Mouse (Mus musculus): ENCODE measurements around the gene Gnaz.

The Gnaz gene

DNA sequence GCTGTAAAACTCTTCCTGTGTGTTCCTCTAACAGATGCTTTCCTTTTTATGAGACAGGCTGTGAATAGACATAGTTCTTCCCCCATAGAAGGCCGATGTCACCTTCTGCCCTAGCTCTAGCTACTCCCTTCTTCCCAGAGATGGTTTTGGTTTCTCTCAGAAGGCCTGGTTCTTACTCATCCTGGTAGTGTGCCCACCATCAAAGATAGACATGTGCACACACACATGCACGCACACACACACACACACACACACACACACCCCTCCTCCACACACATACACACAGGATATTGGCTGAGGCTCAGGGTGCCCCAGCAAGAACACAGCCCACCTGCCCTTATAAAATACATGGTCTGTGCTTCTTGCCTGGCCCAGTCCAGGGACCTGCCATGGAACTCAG, 2.3 kb downstream of the Gnaz start:
- no peak for DNase-seq (ENCODE audit: low spot score)

- DNase-seq (ENCODE audit: low spot score): no peak
Observed at GRCm38 (mm10) chr10:74973026-74973425, 6.0 kb downstream of the Gnaz start.

DNA sequence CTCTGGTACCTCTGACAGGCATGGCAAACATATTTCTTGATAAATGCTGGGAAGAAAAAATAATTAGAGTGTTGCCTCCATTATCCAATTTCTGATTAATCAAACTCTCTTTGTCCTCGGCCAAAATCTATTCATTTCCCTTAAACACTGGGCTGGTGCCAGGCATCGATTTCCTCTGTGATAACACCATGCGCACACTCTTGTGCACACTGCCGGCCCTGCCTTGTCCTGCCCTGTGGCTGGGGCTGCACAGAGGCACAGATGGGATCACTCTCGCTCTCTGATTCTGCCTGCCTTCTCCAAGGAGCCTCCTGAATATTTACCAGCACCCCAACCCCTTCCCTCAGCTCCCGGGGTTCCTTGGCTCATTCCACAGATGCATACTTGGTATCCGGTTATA, 8.6 kb downstream of the Gnaz start:
- no peak for DNase-seq (ENCODE audit: low spot score)

DNA sequence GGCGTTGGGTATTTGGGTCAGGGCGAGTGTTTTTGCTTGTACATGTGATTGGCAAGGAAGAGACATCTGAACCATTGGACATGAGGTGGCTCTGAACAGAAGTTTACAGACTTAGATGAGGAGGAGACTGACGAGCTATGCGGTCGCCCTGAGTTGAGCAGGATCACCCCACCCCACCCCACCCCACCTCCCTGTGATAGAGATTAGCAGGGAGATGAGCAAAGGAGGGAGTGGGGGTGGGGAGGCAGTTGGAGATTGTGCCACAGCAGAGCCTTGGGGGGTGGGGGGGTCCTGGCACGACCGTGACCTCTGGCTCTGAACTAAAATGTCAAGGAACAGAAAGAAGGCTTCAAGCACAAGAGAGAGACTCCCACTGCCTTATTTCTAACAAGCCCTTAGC, 9.5 kb downstream of the Gnaz start:
- DNase-seq (ENCODE audit: low spot score): no peak

DNA sequence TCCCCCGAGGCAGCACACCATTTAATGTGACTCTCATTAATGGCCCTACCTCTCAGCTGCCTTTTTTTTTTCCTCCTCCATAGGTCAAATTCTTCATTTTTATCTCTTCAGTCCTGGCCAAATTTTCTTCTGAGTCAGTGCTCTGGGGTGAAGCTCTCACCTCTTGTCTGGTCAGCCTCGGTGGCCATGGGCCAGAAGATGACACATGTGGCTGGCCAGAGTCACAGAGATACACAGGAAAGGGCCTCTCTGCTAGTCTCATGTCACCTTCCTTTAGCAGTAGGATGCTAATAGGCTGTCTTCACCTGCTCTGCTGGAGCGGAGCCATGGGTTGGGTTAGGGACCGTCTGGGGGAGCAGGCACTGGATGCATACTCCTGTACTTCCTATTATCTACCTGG, 11.1 kb downstream of the Gnaz start:
- DNase-seq (ENCODE audit: low spot score): no peak

DNA sequence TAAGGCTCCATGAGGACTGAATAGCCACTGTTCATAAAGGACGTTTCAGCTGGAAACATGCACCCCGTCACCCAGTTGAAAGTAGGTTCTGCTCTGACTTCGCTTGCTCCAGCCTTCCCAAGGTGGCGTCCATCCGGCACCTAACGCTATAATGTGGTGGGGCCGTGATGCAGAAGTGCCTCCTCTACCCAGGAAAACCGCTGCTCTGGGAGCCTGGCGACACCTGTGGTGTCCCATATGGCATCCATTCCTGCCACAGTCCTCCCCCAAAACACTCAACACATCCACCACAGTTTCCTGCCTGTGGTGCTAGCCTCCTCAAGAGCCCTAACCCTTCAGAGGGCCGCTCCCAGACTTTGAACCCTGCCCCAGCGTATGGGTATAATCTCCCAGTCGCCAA, 14.2 kb downstream of the Gnaz start:
- no peak for DNase-seq (ENCODE audit: low spot score)

DNA sequence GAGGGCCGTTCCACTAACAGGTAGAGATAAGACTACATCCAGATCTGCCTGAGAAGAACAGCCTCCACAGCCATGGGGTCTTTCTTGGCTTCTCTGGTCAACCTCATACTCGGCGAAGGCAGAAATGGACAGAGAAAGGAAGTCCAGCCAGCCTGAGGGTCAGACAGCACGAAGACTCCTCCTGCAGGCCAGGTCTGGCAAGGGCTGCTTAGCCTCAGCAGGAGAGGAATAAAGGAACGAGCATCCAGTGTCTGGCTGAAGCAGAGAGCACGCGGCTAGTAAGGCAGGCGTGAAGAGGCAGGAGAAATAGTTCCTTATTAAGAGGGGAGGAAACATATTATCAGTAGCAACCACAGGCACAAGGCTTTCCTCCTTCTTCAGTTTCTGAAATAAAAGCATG, 16.2 kb downstream of the Gnaz start:
- DNase-seq (ENCODE audit: low spot score): no peak

DNA sequence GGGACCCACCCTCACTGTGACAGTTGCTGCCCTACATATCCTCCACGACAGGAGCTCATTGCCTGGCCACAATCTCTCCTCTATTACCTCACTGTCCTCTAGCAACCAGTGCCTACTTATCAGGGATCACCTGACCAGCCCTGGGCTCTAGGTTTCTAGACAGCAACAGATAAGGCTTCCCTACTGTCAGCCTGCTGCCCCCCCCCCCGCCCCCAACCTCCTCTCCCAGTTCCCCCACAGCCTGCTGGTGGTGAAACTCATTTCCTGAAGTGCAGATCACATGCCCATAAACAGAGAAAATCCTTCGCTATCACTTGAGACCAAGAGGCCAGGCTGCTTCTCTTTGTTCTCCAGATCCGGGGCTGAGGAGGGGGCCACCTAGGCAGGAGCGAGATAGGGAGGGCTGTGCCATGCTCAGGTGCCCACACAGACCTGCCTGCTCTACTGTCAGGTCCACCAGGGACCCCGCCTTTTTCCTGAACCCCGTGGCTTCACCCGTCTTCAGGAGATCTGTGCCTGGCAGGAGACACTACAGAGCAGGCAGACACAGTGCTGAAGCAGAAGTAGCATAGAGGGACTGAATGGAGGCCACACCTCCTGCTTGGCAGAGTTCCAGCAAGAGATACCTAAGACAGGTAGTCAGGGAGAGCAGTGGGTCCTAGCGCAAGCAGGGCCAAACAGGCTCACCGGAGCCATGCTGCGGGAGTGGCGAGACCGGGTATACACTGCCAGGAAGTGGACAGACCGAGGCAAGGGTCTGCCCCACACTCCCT, 20.9 kb downstream of the Gnaz start:
- no peak for DNase-seq (ENCODE audit: low spot score)

- DNase-seq (ENCODE audit: low spot score): no peak
Observed at GRCm38 (mm10) chr10:74989814-74990213, 22.8 kb downstream of the Gnaz start.

- DNase-seq (ENCODE audit: low spot score): no peak
Observed at GRCm38 (mm10) chr10:74990584-74991322, 23.8 kb downstream of the Gnaz start.

DNA sequence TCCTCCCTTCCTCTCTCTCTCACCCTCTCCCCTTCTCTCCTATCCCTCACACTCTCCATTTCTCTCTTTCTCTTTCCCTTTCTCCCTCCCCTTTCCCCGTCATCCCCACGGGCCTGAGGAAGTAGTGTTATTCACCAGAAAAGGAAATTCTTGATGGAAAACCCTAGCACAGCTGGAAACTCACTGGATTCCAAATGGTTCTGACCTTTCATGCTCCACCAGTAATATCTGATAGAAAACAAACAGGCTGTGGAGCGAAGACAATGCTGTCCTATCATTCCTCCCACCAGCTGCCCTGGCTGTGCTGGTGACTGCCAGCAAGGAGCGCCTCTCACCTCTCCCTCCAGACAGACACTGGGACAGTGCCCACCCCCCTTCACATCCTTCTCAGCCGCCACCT, 27.9 kb downstream of the Gnaz start:
- no peak for DNase-seq (ENCODE audit: low spot score)

DNA sequence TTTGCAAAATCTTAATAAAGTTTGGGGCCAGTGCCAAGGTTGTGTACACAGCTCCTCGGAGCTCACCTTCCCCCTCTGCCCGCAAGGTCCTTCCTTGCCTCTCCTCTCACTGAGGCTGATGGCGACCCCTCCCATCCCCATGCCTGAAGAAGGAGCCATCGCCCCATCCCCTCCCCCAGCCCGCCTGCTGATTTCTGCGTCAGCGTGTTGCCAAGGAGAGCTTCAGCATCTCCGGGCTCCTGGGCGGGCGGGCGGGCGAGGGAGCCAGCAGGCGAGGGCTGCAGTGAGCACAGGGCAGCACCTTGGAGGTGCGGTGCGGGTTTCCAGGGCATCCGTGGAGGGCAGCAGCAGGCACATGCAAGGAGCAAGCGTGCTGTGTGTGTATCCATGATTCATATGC, 28.4 kb downstream of the Gnaz start:
- no peak for DNase-seq (ENCODE audit: low spot score)

DNA sequence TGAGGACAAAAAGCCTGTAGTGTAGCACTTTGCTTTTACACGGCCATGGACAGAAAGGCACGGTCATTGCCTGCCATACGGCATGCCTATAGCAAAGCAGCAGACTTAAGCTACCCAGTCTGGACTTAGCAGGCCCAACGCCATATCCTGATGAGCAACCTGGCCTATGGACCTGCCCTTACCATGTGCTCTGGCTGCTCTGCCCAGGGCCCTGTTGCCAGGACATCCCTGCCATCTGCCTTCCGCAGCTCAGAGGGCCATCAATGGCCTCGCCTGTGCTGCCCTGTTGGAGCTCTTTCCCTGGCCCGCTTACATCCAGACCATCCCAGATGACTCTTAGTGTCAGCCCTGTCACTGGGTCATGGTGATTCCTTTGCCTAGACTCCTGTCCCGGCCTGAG, 34.4 kb downstream of the Gnaz start:
- no peak for DNase-seq (ENCODE audit: low spot score)

- no peak for DNase-seq (ENCODE audit: low spot score)
Observed at GRCm38 (mm10) chr10:75004067-75004466, 37.1 kb downstream of the Gnaz start.

DNA sequence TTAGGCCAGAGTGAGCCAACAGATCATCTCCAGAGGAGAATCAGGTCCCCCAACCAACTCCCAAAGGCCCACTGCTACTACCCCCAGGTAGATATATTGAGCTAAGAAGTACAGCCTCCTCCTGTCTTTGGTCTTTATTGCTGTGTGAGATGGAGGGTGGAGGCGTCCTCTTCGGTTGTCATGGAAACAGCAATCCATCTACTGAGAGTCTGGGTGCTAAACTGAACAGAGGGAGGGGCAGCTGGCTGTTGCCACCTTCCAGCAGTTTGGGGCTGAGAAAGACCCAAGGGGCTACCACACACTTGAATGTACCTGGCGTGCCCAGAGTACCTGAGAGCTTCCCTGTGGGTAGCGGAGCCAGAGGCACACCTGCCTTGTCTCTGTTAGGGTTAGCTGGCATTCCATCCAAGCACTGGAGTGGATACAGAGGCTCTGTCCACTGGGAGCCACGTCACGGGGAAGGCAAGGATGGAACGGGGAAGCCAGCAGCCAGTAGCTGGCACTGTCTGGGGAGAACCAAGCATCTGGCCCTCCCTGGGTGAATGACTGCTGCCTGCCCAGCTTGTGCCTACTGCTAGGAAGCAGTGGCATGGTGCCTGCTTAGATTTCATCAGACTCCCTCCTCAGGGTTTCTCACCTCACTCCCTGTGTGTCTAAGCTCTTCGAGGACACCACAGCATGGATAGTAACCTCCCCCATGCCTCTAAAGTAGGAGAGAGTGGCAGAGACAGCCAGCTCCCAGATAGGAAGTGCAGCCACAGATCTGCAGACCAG, 40.1 kb downstream of the Gnaz start:
- DNase-seq (ENCODE audit: low spot score): no peak

DNA sequence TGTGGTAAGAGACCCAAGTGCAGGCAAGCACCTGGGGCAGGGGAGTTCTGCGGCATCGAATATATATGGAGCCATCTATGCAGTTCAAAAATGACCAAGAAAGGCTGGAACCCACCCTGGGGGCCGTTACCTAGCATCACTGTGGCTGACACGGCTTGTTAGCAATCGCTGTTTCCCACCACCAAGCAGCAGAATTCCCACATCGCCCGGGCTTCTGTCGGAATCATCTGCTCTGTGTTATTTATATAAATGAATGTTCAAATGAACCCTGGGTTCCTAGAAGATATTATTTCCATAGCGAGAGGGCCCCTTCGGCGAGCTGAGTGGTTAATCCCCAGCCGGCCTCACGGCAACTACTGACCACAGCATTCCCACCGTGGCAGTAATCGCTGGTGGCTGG, 43.7 kb downstream of the Gnaz start:
- no peak for DNase-seq (ENCODE audit: low spot score)

DNA sequence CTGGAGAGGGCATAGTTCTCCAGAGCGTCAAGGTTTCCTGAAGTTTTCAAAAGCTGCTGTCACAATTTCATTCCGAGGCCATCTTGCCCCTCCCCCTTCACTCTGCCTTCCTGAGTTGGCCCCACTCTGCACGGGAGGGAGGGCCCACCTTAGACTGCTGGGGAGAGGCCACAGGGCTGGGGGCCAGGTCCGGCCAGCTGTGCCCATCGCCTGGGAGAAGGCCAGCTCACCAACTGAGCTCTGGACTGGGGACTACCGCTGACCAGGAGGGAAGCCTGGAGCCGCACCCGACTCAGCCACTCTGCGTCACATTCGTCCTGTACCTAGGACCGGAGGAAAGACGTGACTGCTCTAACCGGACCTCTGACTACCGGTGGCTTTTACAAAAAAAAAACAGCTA, 48.5 kb downstream of the Gnaz start:
- no peak for DNase-seq (ENCODE audit: low spot score)

DNA sequence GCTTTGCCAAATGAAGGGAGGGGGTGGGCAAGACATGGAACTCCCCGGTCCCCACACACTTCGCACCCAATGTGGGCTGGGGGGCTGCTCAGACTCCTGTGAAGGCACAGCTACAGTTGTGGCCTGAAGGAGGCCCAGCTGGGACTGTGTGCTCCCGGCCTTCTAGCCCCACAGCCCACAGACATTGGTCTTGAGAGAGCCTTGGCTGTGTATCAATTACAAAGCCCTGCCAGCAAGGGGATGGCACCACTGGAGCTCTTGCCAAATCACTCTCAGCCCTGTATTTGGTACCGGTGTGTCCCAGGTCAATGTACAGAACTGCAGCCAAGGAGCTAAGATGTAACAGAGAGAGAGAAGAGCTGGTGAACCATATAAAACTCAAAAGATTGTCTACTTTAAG, 49.5 kb downstream of the Gnaz start:
- no peak for DNase-seq (ENCODE audit: low spot score)

- DNase-seq (ENCODE audit: low spot score): no peak
Observed at GRCm38 (mm10) chr10:75020271-75020670, 53.3 kb downstream of the Gnaz start.

GRCm38 (mm10) chr10:75021138-75021537, 54.2 kb downstream of the Gnaz start:
- peak; percentile 70 for DNase-seq (ENCODE audit: low spot score)

DNA sequence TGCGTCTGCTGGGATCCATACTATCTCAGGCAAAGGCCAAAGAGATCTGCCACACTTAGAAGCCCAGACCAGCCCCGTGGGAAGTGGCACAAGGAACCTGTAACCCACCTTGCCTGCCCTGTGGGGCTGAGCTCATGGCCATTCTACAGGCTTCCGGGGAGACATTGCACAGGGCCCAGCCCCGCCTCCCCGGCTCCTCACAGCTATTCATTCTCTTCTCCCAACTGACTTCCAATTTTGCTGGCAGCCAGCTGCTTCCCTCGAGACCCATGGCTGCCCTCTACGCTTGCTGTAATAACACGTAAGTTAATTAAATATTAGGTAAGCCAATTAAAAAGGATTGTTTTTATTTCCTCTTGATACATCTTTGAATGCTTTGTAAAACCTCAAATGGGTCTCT, 59.5 kb downstream of the Gnaz start:
- DNase-seq (ENCODE audit: low spot score): no peak

DNA sequence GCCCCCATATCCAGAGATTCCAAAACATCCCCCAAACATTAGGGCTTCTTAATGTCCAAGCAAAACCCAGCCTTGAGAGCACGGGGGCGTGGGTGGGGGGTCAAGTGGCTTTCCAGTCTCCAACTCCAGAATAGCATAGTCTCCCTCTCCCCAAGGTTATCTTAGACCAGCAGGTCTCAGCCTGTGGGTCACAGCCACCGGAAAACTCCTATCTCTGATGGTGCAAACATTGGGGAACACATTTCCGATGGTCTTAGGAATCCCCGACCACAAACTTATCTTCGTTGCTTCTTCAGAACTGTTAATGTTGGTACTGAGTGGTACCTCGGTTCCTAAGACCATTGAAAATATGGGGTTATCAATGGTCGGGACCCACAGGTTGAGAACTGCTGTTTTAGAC, 61.8 kb downstream of the Gnaz start:
- no peak for DNase-seq (ENCODE audit: low spot score)

GRCm38 (mm10) chr10:75029677-75030076, 62.7 kb downstream of the Gnaz start:
- DNase-seq (ENCODE audit: low spot score): no peak

Measured in ovary, postnatal 10 days (tissue).